Mouse (Mus musculus) lung, postnatal 0 days (tissue): Measurements from ENCODE around the gene Gm17087. TPM values are rescaled to one million over a fixed set of nuclear protein-coding genes. Genes with fewer than 3 reads are reported as not detected.

Experiments used
- ATAC-seq: fragments of 200-750 bp; cut with Nextera tagmentation; 2 replicates; pipeline ENCODE4 v1.8.0; 2017; ENCODE audit warnings: moderate library complexity
- DNase-seq: peaks from one replicate; pipeline ENCODE4 v3.0.0-alpha.2; 2016; ENCODE audit warnings: low spot score
- H3K27ac ChIP-seq: fragments of 300-500 bp; sonication (generic); 2 replicates; pipeline ENCODE4 v1.5.1; 2014; ENCODE audit warnings: antibody characterized with exemption, mild to moderate bottlenecking, low read length, mixed read lengths
- H3K27me3 ChIP-seq: fragments of 300-500 bp; sonication (generic); replicated peaks from 2 replicates; pipeline ENCODE4 v1.6.1; 2014; ENCODE audit warnings: low read length, mixed read lengths; ENCODE audit not compliant: insufficient read depth
- H3K36me3 ChIP-seq: fragments of 300-500 bp; sonication (generic); 2 replicates; pipeline ENCODE4 v1.6.1; 2014; ENCODE audit warnings: low read length, mixed read lengths; ENCODE audit not compliant: insufficient read depth
- H3K4me1 ChIP-seq: fragments of 300-500 bp; sonication (generic); 2 replicates; pipeline ENCODE4 v1.6.1; 2014; ENCODE audit warnings: antibody characterized with exemption, low read depth, low read length, mixed read lengths; ENCODE audit not compliant: insufficient read depth
- H3K4me2 ChIP-seq: fragments of 300-500 bp; sonication (generic); replicated peaks from 2 replicates; pipeline ENCODE4 v1.6.1; 2014; ENCODE audit warnings: low read depth, mild to moderate bottlenecking, low read length, moderate library complexity, mixed read lengths
- H3K4me3 ChIP-seq: fragments of 300-500 bp; sonication (generic); 2 replicates; pipeline ENCODE4 v1.5.1; 2014; ENCODE audit warnings: low read depth, low read length
- H3K9ac ChIP-seq: fragments of 300-500 bp; sonication (generic); replicated peaks from 2 replicates; pipeline ENCODE4 v1.6.1; 2014; ENCODE audit warnings: low read depth, mild to moderate bottlenecking
- H3K9me3 ChIP-seq: fragments of 300-500 bp; sonication (generic); 2 replicates; pipeline ENCODE4 v1.6.1; 2016; ENCODE audit warnings: low read length, mixed read lengths
- CTCF ChIP-seq: IDR thresholded peaks from 2 replicates; pipeline ENCODE4 v1.5.1; 2016; ENCODE audit warnings: antibody characterized with exemption, mild to moderate bottlenecking
- EP300 ChIP-seq: IDR thresholded peaks from 2 replicates; pipeline ENCODE4 v1.6.1; 2016; ENCODE audit warnings: antibody characterized with exemption, mild to moderate bottlenecking, control low read depth
- WGBS: fragments of 180-500 bp; shearing (Covaris S2); extraction: QIAGEN DNeasy Blood & Tissue Kit; methylation state at CpG from one replicate; pipeline ENCODE4 v1.1.7; 2014; 5-methylcytosine and 5-hydroxymethylcytosine counted together
- polyA plus RNA-seq: library from polyadenylated mRNA; unstranded; fragments of >200 nt; fragmentation: Nextera tagmentation; extraction: Ambion mirVana; gene quantifications from 2 replicates; pipeline ENCODE4 v1.2.1, GENCODE M21; 2015

Gene Gm17087
- polyA plus RNA-seq, 1 experiment from 2014 or later = not detected

DNA sequence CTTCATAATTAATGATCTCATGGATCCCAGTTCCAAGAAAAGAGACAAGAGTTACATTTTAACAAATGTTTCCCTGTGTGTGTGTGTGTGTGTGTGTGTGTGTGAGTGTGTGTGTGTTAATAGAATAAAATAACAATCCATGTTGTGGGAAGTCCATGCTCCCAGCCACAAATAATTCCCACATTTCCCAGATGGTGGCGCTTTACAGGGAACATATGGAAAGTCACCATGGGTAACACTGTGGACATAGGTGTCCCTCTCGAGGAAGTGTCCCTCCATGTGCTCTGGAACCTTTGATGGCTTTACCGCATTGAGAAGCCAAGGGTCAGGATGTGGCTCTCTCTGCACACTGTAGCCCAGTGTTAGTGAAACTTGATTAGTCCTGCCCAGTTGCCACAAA, 38.1 kb downstream of the Gm17087 start:
- 78% methylated on average over 3 of the region's 3 CpGs for WGBS
- Histone ChIP-seq H3K4me2 (no peak overlapping the region), H3K4me3 (no peak overlapping the region), H3K27me3 (peaks cover 20% of the 10 kb centered on the region), H3K9me3 (no peaks in the 10 kb centered on the region), H3K36me3 (no peaks in the 10 kb centered on the region), H3K4me1 (peaks cover 9% of the 10 kb centered on the region; the same call in 1 of the 2 replicates), H3K27ac (no peak overlapping the region), H3K9ac (no peak overlapping the region)
- ATAC-seq (no peak), DNase-seq (no peak)
- no peak for TF ChIP-seq CTCF
- TF ChIP-seq EP300 = no peak

- Histone ChIP-seq H3K36me3 (no peaks in the 10 kb centered on the region), H3K4me2 (no peak overlapping the region), H3K27me3 (peaks cover 20% of the 10 kb centered on the region), H3K9ac (no peak overlapping the region), H3K4me3 (no peak overlapping the region), H3K27ac (no peak overlapping the region), H3K4me1 (peaks cover 9% of the 10 kb centered on the region; the same call in 1 of the 2 replicates), H3K9me3 (no peaks in the 10 kb centered on the region)
- 18% methylated on average over 7 of the region's 9 CpGs for WGBS
- no peak for DNase-seq
- no peak for ATAC-seq
- no peak for TF ChIP-seq CTCF
- no peak for TF ChIP-seq EP300
These were observed 39.9 kb downstream of the Gm17087 start for GRCm38 (mm10) chr17:8526815-8527261.

DNA sequence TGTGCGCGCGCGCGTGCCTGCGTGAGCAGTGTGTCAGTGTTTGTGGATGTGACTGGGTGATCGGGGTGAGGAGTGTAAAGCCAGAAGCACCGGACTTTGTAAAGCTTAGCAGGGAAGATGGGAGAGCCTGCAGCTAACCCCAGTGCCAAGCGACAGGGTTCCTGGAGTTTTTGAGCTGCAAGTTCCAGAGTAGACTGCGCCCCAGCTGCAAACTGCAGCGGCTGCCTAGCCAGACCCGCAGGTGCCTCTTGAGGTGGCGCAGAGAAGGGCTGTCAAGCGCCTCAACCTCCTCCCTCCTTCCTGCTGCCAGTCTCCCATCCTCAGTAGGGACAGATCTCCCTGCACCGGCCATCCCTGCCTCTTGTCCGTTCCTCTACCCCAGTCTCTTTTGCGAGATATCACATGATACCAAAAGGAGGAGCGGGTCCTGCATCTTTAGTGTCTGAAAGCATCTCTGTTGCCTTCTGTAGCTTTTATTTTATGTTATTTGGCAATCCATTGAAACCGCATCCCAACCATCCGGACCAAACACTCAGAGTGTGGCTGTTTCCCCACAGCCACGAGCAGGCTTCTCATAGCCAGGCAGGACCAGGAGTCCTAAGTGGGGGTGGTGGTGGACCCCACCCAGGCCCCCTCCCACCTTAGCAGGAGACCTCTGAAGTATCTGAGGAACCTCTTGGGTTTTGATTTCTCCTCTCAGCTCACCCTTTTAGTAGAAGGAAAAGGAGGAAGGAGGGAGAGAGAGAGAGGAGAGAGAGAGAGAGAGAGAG, 40.6 kb downstream of the Gm17087 start:
- no peaks in the 10 kb centered on the region for H3K36me3 ChIP-seq
- peaks cover 9% of the 10 kb centered on the region; the same call in 1 of the 2 replicates for H3K4me1 ChIP-seq
- H3K4me2 ChIP-seq = peak overlapping the region; percentile 73
- peaks cover 20% of the 10 kb centered on the region for H3K27me3 ChIP-seq
- ATAC-seq (no peak), DNase-seq (no peak)
- H3K9me3 ChIP-seq = no peaks in the 10 kb centered on the region
- TF ChIP-seq CTCF = no peak
- no peak for TF ChIP-seq EP300
- peak overlapping the region; percentile 33; the same call in 1 of the 2 replicates for H3K4me3 ChIP-seq
- 5% methylated on average over 21 of the region's 21 CpGs for WGBS
- H3K9ac ChIP-seq = no peak overlapping the region
- no peak overlapping the region for H3K27ac ChIP-seq

GRCm38 (mm10) chr17:8525225-8525721, 41.5 kb downstream of the Gm17087 start, which contains the start of gene Pde10a:
Pde10a (plus strand) TSS chr17:8525372.
- H3K9ac ChIP-seq = 0 out of 2 replicates have a peak within 1 kb of the TSS, but pooled peaks have one; percentile 26
- H3K27ac ChIP-seq = no peak within 1 kb of the TSS
- no peak for DNase-seq
- ATAC-seq = peak; percentile 9; the same call in 1 of the 2 replicates
- H3K36me3 ChIP-seq = no peaks in the 10 kb centered on the region
- H3K4me3 ChIP-seq = peak within 1 kb of the TSS; percentile 33
- peak within 1 kb of the TSS; percentile 73 for H3K4me2 ChIP-seq
- H3K27me3 ChIP-seq = peaks cover 24% of the 10 kb centered on the region
- WGBS = 3% methylated on average over 21 of the region's 22 CpGs
- peaks cover 9% of the 10 kb centered on the region; the same call in 1 of the 2 replicates for H3K4me1 ChIP-seq
- TF ChIP-seq EP300 (no peak), CTCF (no peak)
- H3K9me3 ChIP-seq = no peaks in the 10 kb centered on the region

GRCm38 (mm10) chr17:8524387-8525165, 42.2 kb downstream of the Gm17087 start:
- H3K27me3 ChIP-seq = peaks cover 24% of the 10 kb centered on the region
- H3K4me3 ChIP-seq = peak overlapping the region; percentile 33
- H3K9me3 ChIP-seq = no peaks in the 10 kb centered on the region
- ATAC-seq = peak; percentile 93
- peak overlapping the region; percentile 73 for H3K4me2 ChIP-seq
- 5% methylated on average over 33 of the region's 45 CpGs for WGBS
- H3K4me1 ChIP-seq = peaks cover 9% of the 10 kb centered on the region; the same call in 1 of the 2 replicates
- H3K36me3 ChIP-seq = no peaks in the 10 kb centered on the region
- H3K9ac ChIP-seq = 0 out of 2 replicates have a peak overlapping the region, but pooled peaks have one; percentile 26
- TF ChIP-seq CTCF (peak; percentile 32; the same call in 1 of the 2 replicates), EP300 (no peak)
- DNase-seq = peak; percentile 81
- no peak overlapping the region for H3K27ac ChIP-seq

- Histone ChIP-seq H3K4me3 (no peak overlapping the region), H3K36me3 (no peaks in the 10 kb centered on the region), H3K9me3 (no peaks in the 10 kb centered on the region), H3K27ac (no peak overlapping the region), H3K4me2 (peak overlapping the region; percentile 73), H3K27me3 (peaks cover 24% of the 10 kb centered on the region), H3K9ac (no peak overlapping the region), H3K4me1 (peaks cover 9% of the 10 kb centered on the region; the same call in 1 of the 2 replicates)
- DNase-seq (no peak), ATAC-seq (no peak)
- TF ChIP-seq EP300 = no peak
- TF ChIP-seq CTCF = no peak
- 11% methylated on average over 3 of the region's 3 CpGs for WGBS
These were observed 42.8 kb downstream of the Gm17087 start for GRCm38 (mm10) chr17:8523986-8524385.
